Mouse (Mus musculus): ENCODE measurements around the gene Myh2. TPM values are rescaled to one million over a fixed set of nuclear protein-coding genes. Genes with fewer than 3 reads are reported as not detected.

Gene Myh2
- total RNA-seq (2021): 0.08 TPM in 1 of 2 replicates, not detected in the other
- long read RNA-seq, experiment 1: 0 reads
- long read RNA-seq, experiment 2: 0 reads

GRCm38 (mm10) chr11:67170727-67171126 is at the start of gene Myh2:
Gene Myh2, plus strand, starts transcription at chr11:67171027.
- no peak for DNase-seq

GRCm38 (mm10) chr11:67124943-67125342 is 45.9 kb upstream of the Myh2 start:
- no peak for DNase-seq

- DNase-seq: no peak
Observed at GRCm38 (mm10) chr11:67125361-67125760, 45.5 kb upstream of the Myh2 start.

GRCm38 (mm10) chr11:67133526-67133925 is 37.3 kb upstream of the Myh2 start:
- no peak for DNase-seq

- no peak for DNase-seq
Observed at GRCm38 (mm10) chr11:67134654-67135053, 36.2 kb upstream of the Myh2 start.

GRCm38 (mm10) chr11:67135532-67135931 is 35.3 kb upstream of the Myh2 start:
- DNase-seq: no peak

- DNase-seq: no peak
Observed at GRCm38 (mm10) chr11:67139556-67139955, 31.3 kb upstream of the Myh2 start.

GRCm38 (mm10) chr11:67140175-67140574 is 30.7 kb upstream of the Myh2 start:
- no peak for DNase-seq

- peak; percentile 15 for DNase-seq
Observed at GRCm38 (mm10) chr11:67141031-67141430, 29.8 kb upstream of the Myh2 start.

GRCm38 (mm10) chr11:67142047-67142446 is 28.8 kb upstream of the Myh2 start:
- DNase-seq: peak; percentile 59

- no peak for DNase-seq
Observed at GRCm38 (mm10) chr11:67143065-67143464, 27.8 kb upstream of the Myh2 start.

- DNase-seq: no peak
Observed at GRCm38 (mm10) chr11:67143863-67144498, 26.8 kb upstream of the Myh2 start.

GRCm38 (mm10) chr11:67144559-67145265 is 26.1 kb upstream of the Myh2 start:
- DNase-seq: no peak

GRCm38 (mm10) chr11:67145482-67146408 is 25.1 kb upstream of the Myh2 start:
- no peak for DNase-seq

GRCm38 (mm10) chr11:67146409-67147282 is 24.2 kb upstream of the Myh2 start:
- DNase-seq: no peak

- no peak for DNase-seq
Observed at GRCm38 (mm10) chr11:67147283-67147921, 23.4 kb upstream of the Myh2 start.

GRCm38 (mm10) chr11:67148286-67149012 is 22.4 kb upstream of the Myh2 start:
- DNase-seq: no peak

GRCm38 (mm10) chr11:67150237-67150636 is 20.6 kb upstream of the Myh2 start:
- no peak for DNase-seq

GRCm38 (mm10) chr11:67151159-67151558 is 19.7 kb upstream of the Myh2 start:
- DNase-seq: no peak

Data from adrenal gland, postnatal 14 days (tissue).